Comparison of ENCODE assay signal across 18 mouse cellular contexts in the genomic region with DNA sequence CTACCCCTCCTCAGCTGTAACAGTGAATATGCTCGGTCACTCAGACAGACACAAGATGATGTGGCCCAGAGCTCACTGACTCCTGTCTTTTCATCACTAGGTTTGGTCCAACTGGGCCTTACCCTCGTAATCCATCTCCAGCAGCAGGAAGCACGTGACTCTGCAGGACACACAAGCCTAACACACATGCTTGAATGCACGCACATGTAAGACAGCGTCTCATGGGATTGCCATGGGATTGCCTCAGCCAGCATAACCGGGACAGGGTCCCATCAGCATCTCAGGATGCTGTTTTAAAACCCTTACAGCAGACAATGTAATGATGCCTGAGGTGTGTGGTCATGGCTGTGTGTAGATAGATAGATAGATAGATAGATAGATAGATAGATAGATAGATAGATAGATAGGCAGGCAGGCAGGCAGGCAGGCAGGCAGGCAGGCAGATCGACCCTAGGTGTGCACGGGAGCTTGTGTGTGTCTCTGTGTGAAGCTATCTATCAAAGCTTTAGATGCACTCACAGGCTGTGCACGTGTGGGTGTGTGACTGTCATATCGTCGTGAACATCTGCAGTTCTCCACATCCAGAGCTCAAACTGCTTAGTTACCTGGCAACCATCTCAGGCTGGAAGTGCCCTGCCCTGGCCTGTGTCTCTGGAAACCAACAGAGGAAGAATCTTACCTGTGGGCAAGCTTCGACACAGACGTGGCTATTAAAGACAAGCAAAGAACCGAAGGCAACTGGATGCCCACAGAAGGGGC. TPM values are rescaled to one million over a fixed set of nuclear protein-coding genes. Genes with fewer than 3 reads are reported as not detected.
DNase-seq lines count a peak whose midpoint lies in the region; ATAC-seq lines count a peak whose summit lies in the region.
"Had no signal": no experiment of that assay in that cellular context is flagged by ENCODE, and none has a peak within 500 bp of the region (broad histone marks: within the 10 kb centered on the region; RNA-seq: fewer than 3 reads in every experiment).

No protein-coding gene starts in this region.

- no peaks in the 10 kb centered on the region for H3K27me3 ChIP-seq in forebrain, embryonic 13.5 days
- H3K27me3 ChIP-seq in forebrain, embryonic 11.5 days (ENCODE audit: control insufficient read depth, insufficient read depth, low read length) = no peaks in the 10 kb centered on the region
- no peaks in the 10 kb centered on the region for H3K27me3 ChIP-seq in midbrain, embryonic 14.5 days (ENCODE audit: control insufficient read depth, insufficient read depth, low read length)
- H3K27me3 ChIP-seq in midbrain, embryonic 10.5 days (ENCODE audit: low read depth, poor library complexity, severe bottlenecking) = no peaks in the 10 kb centered on the region
- no peaks in the 10 kb centered on the region for H3K27me3 ChIP-seq in forebrain, embryonic 15.5 days
- H3K27me3 ChIP-seq: embryonic facial prominence, embryonic 13.5 days; intestine, embryonic 15.5 days; limb, embryonic 13.5 days; liver, embryonic 15.5 days had no signal

- H3K9me3 ChIP-seq in forebrain, embryonic 13.5 days (replicated peaks) = no peaks in the 10 kb centered on the region
- H3K9me3 ChIP-seq in forebrain, embryonic 11.5 days (ENCODE audit: control insufficient read depth, low read length) = no peaks in the 10 kb centered on the region
- H3K9me3 ChIP-seq in midbrain, embryonic 14.5 days (ENCODE audit: control insufficient read depth, low read length) = no peaks in the 10 kb centered on the region
- no peaks in the 10 kb centered on the region for H3K9me3 ChIP-seq in midbrain, embryonic 10.5 days (replicated peaks)
- H3K9me3 ChIP-seq in forebrain, embryonic 15.5 days = no peaks in the 10 kb centered on the region
- H3K9me3 ChIP-seq: embryonic facial prominence, embryonic 13.5 days; intestine, embryonic 15.5 days; limb, embryonic 13.5 days; liver, embryonic 15.5 days had no signal

- no peak overlapping the region for H3K9ac ChIP-seq in forebrain, embryonic 13.5 days
- H3K9ac ChIP-seq in forebrain, embryonic 11.5 days (ENCODE audit: low read length) = no peak overlapping the region
- no peak overlapping the region for H3K9ac ChIP-seq in midbrain, embryonic 14.5 days (replicated peaks; ENCODE audit: low read length)
- H3K9ac ChIP-seq in forebrain, embryonic 15.5 days (replicated peaks) = no peak overlapping the region
- H3K9ac ChIP-seq: embryonic facial prominence, embryonic 13.5 days; intestine, embryonic 15.5 days; limb, embryonic 13.5 days; liver, embryonic 15.5 days had no signal

- no peak for DNase-seq in forebrain, embryonic 11.5 days (ENCODE audit: low spot score)
- peak; percentile 44 for DNase-seq in midbrain, embryonic 14.5 days
- no peak for DNase-seq in midbrain, embryonic 10.5 days (ENCODE audit: low spot score)
- peak; percentile 45 for DNase-seq in retina, embryonic 14.5 days (ENCODE audit: low spot score)
- DNase-seq in spleen, adult 12 weeks (ENCODE audit: low spot score) = no peak
- no peak for DNase-seq in layer of hippocampus, adult 8-10 months (ENCODE audit: low spot score in 2 of 2)
- DNase-seq: adrenal gland, postnatal 36 days; cerebellum, adult 8-10 months; heart, postnatal 14 days; thymus, adult 2 months had no signal

- H3K4me1 ChIP-seq in forebrain, embryonic 13.5 days = peaks cover 73% of the 10 kb centered on the region
- peaks cover 17% of the 10 kb centered on the region for H3K4me1 ChIP-seq in forebrain, embryonic 11.5 days (replicated peaks; ENCODE audit: control insufficient read depth, insufficient read depth, low read length)
- H3K4me1 ChIP-seq in midbrain, embryonic 14.5 days (ENCODE audit: control insufficient read depth, insufficient read depth, low read length) = peaks cover 43% of the 10 kb centered on the region
- peaks cover 49% of the 10 kb centered on the region for H3K4me1 ChIP-seq in midbrain, embryonic 10.5 days
- peaks cover 58% of the 10 kb centered on the region for H3K4me1 ChIP-seq in forebrain, embryonic 15.5 days

- H3K4me2 ChIP-seq in forebrain, embryonic 13.5 days = no peak overlapping the region
- no peak overlapping the region for H3K4me2 ChIP-seq in forebrain, embryonic 11.5 days (ENCODE audit: low read depth, low read length, severe bottlenecking)
- no peak overlapping the region for H3K4me2 ChIP-seq in midbrain, embryonic 14.5 days (ENCODE audit: low read length)
- H3K4me2 ChIP-seq in forebrain, embryonic 15.5 days (replicated peaks) = no peak overlapping the region
- H3K4me2 ChIP-seq: embryonic facial prominence, embryonic 13.5 days; heart, embryonic 11.5 days; intestine, embryonic 15.5 days; limb, embryonic 13.5 days; liver, embryonic 15.5 days had no signal

- H3K36me3 ChIP-seq in forebrain, embryonic 13.5 days (ENCODE audit: poor library complexity, severe bottlenecking) = 0 out of 2 replicates have a peak, but pooled peaks cover 4% of the 10 kb centered on the region
- no peaks in the 10 kb centered on the region; the same call in 1 of the 2 replicates for H3K36me3 ChIP-seq in forebrain, embryonic 11.5 days (ENCODE audit: control insufficient read depth, insufficient read depth, low read length)
- no peaks in the 10 kb centered on the region for H3K36me3 ChIP-seq in midbrain, embryonic 14.5 days (ENCODE audit: control insufficient read depth, insufficient read depth, low read length)
- peaks cover 30% of the 10 kb centered on the region; the same call in 1 of the 2 replicates for H3K36me3 ChIP-seq in midbrain, embryonic 10.5 days
- H3K36me3 ChIP-seq in forebrain, embryonic 15.5 days = no peaks in the 10 kb centered on the region
- H3K36me3 ChIP-seq: intestine, embryonic 15.5 days; liver, embryonic 15.5 days had no signal

- no peak for ATAC-seq in forebrain, embryonic 13.5 days
- ATAC-seq in forebrain, embryonic 11.5 days (replicated peaks; ENCODE audit: low FRiP score) = no peak
- no peak for ATAC-seq in midbrain, embryonic 14.5 days (ENCODE audit: low FRiP score, low TSS enrichment)
- ATAC-seq in forebrain, embryonic 15.5 days (replicated peaks) = no peak
- ATAC-seq: intestine, embryonic 15.5 days; lung, postnatal 0 days had no signal

- 0 out of 2 replicates have a peak overlapping the region, but pooled peaks have one; percentile 49 for H3K27ac ChIP-seq in forebrain, embryonic 13.5 days
- no peak overlapping the region for H3K27ac ChIP-seq in forebrain, embryonic 11.5 days (ENCODE audit: low read depth, low read length)
- H3K27ac ChIP-seq in midbrain, embryonic 14.5 days (replicated peaks; ENCODE audit: low read depth, low read length) = 0 out of 2 replicates have a peak overlapping the region, but pooled peaks have one; percentile 14
- no peak overlapping the region for H3K27ac ChIP-seq in midbrain, embryonic 10.5 days (replicated peaks)
- peak overlapping the region; percentile 25; the same call in 1 of the 2 replicates for H3K27ac ChIP-seq in forebrain, embryonic 15.5 days (replicated peaks)
- H3K27ac ChIP-seq: embryonic facial prominence, embryonic 13.5 days; intestine, embryonic 15.5 days; limb, embryonic 13.5 days; liver, embryonic 15.5 days had no signal

- H3K4me3 ChIP-seq in forebrain, embryonic 13.5 days = no peak overlapping the region
- H3K4me3 ChIP-seq in forebrain, embryonic 11.5 days (ENCODE audit: low read depth, low read length) = no peak overlapping the region
- no peak overlapping the region for H3K4me3 ChIP-seq in midbrain, embryonic 14.5 days (replicated peaks; ENCODE audit: low read depth, low read length)
- H3K4me3 ChIP-seq in midbrain, embryonic 10.5 days = no peak overlapping the region
- H3K4me3 ChIP-seq in forebrain, embryonic 15.5 days = no peak overlapping the region
- H3K4me3 ChIP-seq: embryonic facial prominence, embryonic 13.5 days; intestine, embryonic 15.5 days; limb, embryonic 13.5 days; liver, embryonic 15.5 days had no signal

- 80% methylated on average over 14 of the region's 14 CpGs for WGBS in forebrain, embryonic 13.5 days
- 93% methylated on average over 14 of the region's 14 CpGs for WGBS in forebrain, embryonic 11.5 days
- 74% methylated on average over 14 of the region's 14 CpGs for WGBS in midbrain, embryonic 14.5 days
- 90% methylated on average over 14 of the region's 14 CpGs for WGBS in midbrain, embryonic 10.5 days
- WGBS in forebrain, embryonic 15.5 days = 83% methylated on average over 14 of the region's 14 CpGs

RNA-seq across cellular contexts. Expression of a gene that starts 47.3 kb away (rescaled TPM):
- polyA plus RNA-seq in forebrain, embryonic 13.5 days (2015; fragmentation: Nextera tagmentation; extraction: Ambion mirVana) = 45.3 and 46.0 TPM in 2 replicates
- 20.4 and 20.8 TPM in 2 replicates for polyA plus RNA-seq in forebrain, embryonic 11.5 days (2014; fragmentation: Nextera tagmentation; extraction: Ambion mirVana)
- 36.1 and 41.1 TPM in 2 replicates for polyA plus RNA-seq in midbrain, embryonic 14.5 days (2014; fragmentation: Nextera tagmentation; extraction: Ambion mirVana)
- polyA plus RNA-seq in midbrain, embryonic 10.5 days (2016; fragmentation: Nextera tagmentation; extraction: Ambion mirVana) = 27.0 and 29.6 TPM in 2 replicates
- polyA plus RNA-seq in forebrain, embryonic 15.5 days (2015; fragmentation: Nextera tagmentation; extraction: Ambion mirVana) = 52.4 and 54.6 TPM in 2 replicates
- total RNA-seq in layer of hippocampus, adult 8-10 months (2022) = 10 to 100 TPM; 35.4 to 39.4 (median 36.7) TPM

RNA-seq across cellular contexts. Expression of a gene that starts 47.4 kb away (rescaled TPM):
- polyA plus RNA-seq in forebrain, embryonic 13.5 days (2015; fragmentation: Nextera tagmentation; extraction: Ambion mirVana) = 14.3 and 17.2 TPM in 2 replicates
- polyA plus RNA-seq in forebrain, embryonic 11.5 days (2014; fragmentation: Nextera tagmentation; extraction: Ambion mirVana) = 19.5 and 22.1 TPM in 2 replicates
- 12.2 and 13.3 TPM in 2 replicates for polyA plus RNA-seq in midbrain, embryonic 14.5 days (2014; fragmentation: Nextera tagmentation; extraction: Ambion mirVana)
- polyA plus RNA-seq in midbrain, embryonic 10.5 days (2016; fragmentation: Nextera tagmentation; extraction: Ambion mirVana) = 20.6 and 21.8 TPM in 2 replicates
- polyA plus RNA-seq in forebrain, embryonic 15.5 days (2015; fragmentation: Nextera tagmentation; extraction: Ambion mirVana) = 12.9 and 13.7 TPM in 2 replicates
- 1 to 10 TPM; 1.6 to 3.1 (median 2.4) TPM for total RNA-seq in layer of hippocampus, adult 8-10 months (2022)

Comparison
In these comparisons a context has a peak if more than half of its experiments do, and no peak if none do; other contexts are left out.
1. H3K27ac ChIP-seq: peak in forebrain, embryonic 13.5 days (single experiment), midbrain, embryonic 14.5 days (single experiment) and forebrain, embryonic 15.5 days (single experiment); none in forebrain, embryonic 11.5 days (single experiment) and midbrain, embryonic 10.5 days (single experiment).
2. DNase-seq: peak in midbrain, embryonic 14.5 days (single experiment) and retina, embryonic 14.5 days (single experiment); none in forebrain, embryonic 11.5 days (single experiment), midbrain, embryonic 10.5 days (single experiment), spleen, adult 12 weeks (single experiment) and layer of hippocampus, adult 8-10 months (0 of 2).